Mouse (Mus musculus) CH12.LX (cell line): Measurements from ENCODE around the gene Ankrd60. TPM values are rescaled to one million over a fixed set of nuclear protein-coding genes. Genes with fewer than 3 reads are reported as not detected.

Experiments used
- DNase-seq: peaks from one replicate; pipeline ENCODE4 v3.0.0-alpha.2; 2013; ENCODE audit errors: extremely low read depth
- H3K27ac ChIP-seq: 2 replicates; pipeline ENCODE4 v1.5.1; 2012; ENCODE audit warnings: low read depth, mild to moderate bottlenecking, control low read depth, moderate library complexity; ENCODE audit not compliant: insufficient read depth
- H3K27me3 ChIP-seq: replicated peaks from 2 replicates; pipeline ENCODE3; 2012; ENCODE audit warnings: inconsistent platforms
- H3K36me3 ChIP-seq, 2 experiments: replicated peaks in 1 of 2; 2 replicates each; pipeline versions ENCODE3 to v1.6.1; 2012; ENCODE audit warnings: inconsistent platforms in 1 of 2, low read length in 1 of 2, mild to moderate bottlenecking in 1 of 2, mixed read lengths in 1 of 2, moderate library complexity in 1 of 2; ENCODE audit not compliant: control insufficient read depth in 1 of 2, insufficient read depth in 1 of 2
- H3K4me1 ChIP-seq, 2 experiments: 2 replicates each; pipeline ENCODE4 v1.6.1; 2012; ENCODE audit warnings: inconsistent platforms in 1 of 2, moderate library complexity in 1 of 2; ENCODE audit not compliant: insufficient read depth in 2 of 2, control insufficient read depth in 1 of 2
- H3K4me2 ChIP-seq: 2 replicates; pipeline ENCODE4 v1.6.1; 2012; ENCODE audit warnings: low read depth, mild to moderate bottlenecking, control low read depth; ENCODE audit not compliant: poor library complexity, insufficient read depth, severe bottlenecking
- H3K4me3 ChIP-seq, 3 experiments: fragments of 150-350 bp in 1 of 3; sonication (generic) in 1 of 3; replicated peaks in 1 of 3; 2 replicates each; pipeline versions ENCODE3 to v1.5.1; 2011 to 2012; ENCODE audit warnings: low read depth in 2 of 3, low read length in 2 of 3, mild to moderate bottlenecking in 2 of 3, moderate library complexity in 2 of 3, control low read depth in 1 of 3, improper control_type of control experiment in 1 of 3, inconsistent platforms in 1 of 3, mixed read lengths in 1 of 3; ENCODE audit not compliant: poor library complexity in 1 of 3
- H3K79me2 ChIP-seq: replicated peaks from 2 replicates; pipeline ENCODE4 v1.6.1; 2012; ENCODE audit warnings: mild to moderate bottlenecking, moderate library complexity; ENCODE audit not compliant: control insufficient read depth, poor library complexity, insufficient read depth, severe bottlenecking; ENCODE audit errors: extremely low read depth
- H3K9ac ChIP-seq: 2 replicates; pipeline ENCODE4 v1.6.1; 2012; ENCODE audit warnings: low read depth, mild to moderate bottlenecking, control low read depth, moderate library complexity; ENCODE audit not compliant: insufficient read depth
- H3K9me3 ChIP-seq: replicated peaks from 2 replicates; pipeline ENCODE3; 2012; ENCODE audit warnings: low read length, inconsistent platforms, mixed read lengths
- BHLHE40 ChIP-seq: IDR thresholded peaks from 2 replicates; pipeline ENCODE4 v1.6.1; 2011; ENCODE audit warnings: mild to moderate bottlenecking, low read depth, low read length, improper control_type of control experiment
- CTCF ChIP-seq, 2 experiments: IDR thresholded peaks in 1 of 2; conservative IDR thresholded peaks in 1 of 2; 2 replicates each; pipeline ENCODE4 v1.5.1; 2011 to 2012; ENCODE audit warnings: low read depth in 2 of 2, low read length in 2 of 2, improper control_type of control experiment in 1 of 2, inconsistent platforms in 1 of 2, mild to moderate bottlenecking in 1 of 2, moderate library complexity in 1 of 2
- E2F4 ChIP-seq: IDR thresholded peaks from 2 replicates; pipeline ENCODE4 v1.6.1; 2011; ENCODE audit warnings: low read depth, low read length, improper control_type of control experiment; ENCODE audit not compliant: insufficient replicate concordance
- GABPA ChIP-seq: IDR thresholded peaks from 2 replicates; pipeline ENCODE4 v1.6.1; 2012; ENCODE audit warnings: low read depth, low read length, improper control_type of control experiment, inconsistent platforms; ENCODE audit not compliant: insufficient replicate concordance
- JUN ChIP-seq: IDR thresholded peaks from 2 replicates; pipeline ENCODE4 v1.6.1; 2011; ENCODE audit warnings: low read depth, mild to moderate bottlenecking, low read length, improper control_type of control experiment, moderate library complexity; ENCODE audit not compliant: insufficient read depth
- MAZ ChIP-seq: IDR thresholded peaks from 2 replicates; pipeline ENCODE4 v1.6.1; 2012; ENCODE audit warnings: low read depth, mild to moderate bottlenecking, inconsistent platforms, low read length, improper control_type of control experiment, moderate library complexity
- MEF2A ChIP-seq: IDR thresholded peaks from 2 replicates; pipeline ENCODE4 v1.6.1; 2014; ENCODE audit warnings: low read depth, mild to moderate bottlenecking, inconsistent platforms, low read length, improper control_type of control experiment, borderline replicate concordance
- NELFE ChIP-seq: IDR thresholded peaks from 2 replicates; pipeline ENCODE4 v1.6.1; 2011; ENCODE audit warnings: low read depth, low read length, improper control_type of control experiment
- NRF1 ChIP-seq: IDR thresholded peaks from 2 replicates; pipeline ENCODE4 v1.6.1; 2014; ENCODE audit warnings: low read depth, mild to moderate bottlenecking, inconsistent platforms, low read length, improper control_type of control experiment, moderate library complexity
- RAD21 ChIP-seq: IDR thresholded peaks from 2 replicates; pipeline ENCODE4 v1.6.1; 2011; ENCODE audit warnings: low read depth, mild to moderate bottlenecking, low read length, improper control_type of control experiment, moderate library complexity
- RCOR1 ChIP-seq: conservative IDR thresholded peaks from 2 replicates; pipeline ENCODE4 v1.6.1; 2012; ENCODE audit warnings: low read depth, mild to moderate bottlenecking, inconsistent platforms, low read length, improper control_type of control experiment
- SIN3A ChIP-seq: IDR thresholded peaks from 2 replicates; pipeline ENCODE4 v1.6.1; 2012; ENCODE audit warnings: low read length, improper control_type of control experiment, inconsistent platforms
- SMC3 ChIP-seq: IDR thresholded peaks from 2 replicates; pipeline ENCODE4 v1.6.1; 2011; ENCODE audit warnings: low read depth, low read length, improper control_type of control experiment
- TCF12 ChIP-seq: IDR thresholded peaks from 2 replicates; pipeline ENCODE4 v1.6.1; 2014; ENCODE audit warnings: low read depth, mild to moderate bottlenecking, inconsistent platforms, low read length, improper control_type of control experiment
- UBTF ChIP-seq: IDR thresholded peaks from 2 replicates; pipeline ENCODE4 v1.6.1; 2012; ENCODE audit warnings: low read depth, mild to moderate bottlenecking, inconsistent platforms, low read length, improper control_type of control experiment, moderate library complexity
- USF1 ChIP-seq: IDR thresholded peaks from 2 replicates; pipeline ENCODE4 v1.6.1; 2014; ENCODE audit warnings: low read depth, mild to moderate bottlenecking, inconsistent platforms, low read length, improper control_type of control experiment
- USF2 ChIP-seq: conservative IDR thresholded peaks from 2 replicates; pipeline ENCODE4 v1.6.1; 2011; ENCODE audit warnings: low read depth, low read length, improper control_type of control experiment
- ZC3H11A ChIP-seq: IDR thresholded peaks from 2 replicates; pipeline ENCODE4 v1.6.1; 2012; ENCODE audit warnings: low read depth, mild to moderate bottlenecking, inconsistent platforms, low read length, improper control_type of control experiment
- dilution Hi-C: fragments of 300-500 bp; cut with MboI; formaldehyde crosslinking; loops from 2 replicates; pipeline ENCODE4 v1.14.3; 2020; ENCODE audit warnings: low sequenced_read_pairs; ENCODE audit not compliant: extremely low pct_unique_long_range_greater_than_20kb, extremely low pct_ligation_motif_present
- in situ Hi-C: fragments of 300-500 bp; cut with MboI; formaldehyde crosslinking; loops from 3 replicates; pipeline ENCODE4 v1.14.3; 2019; ENCODE audit warnings: low sequenced_read_pairs, low pct_ligation_motif_present, low pct_unique_long_range_greater_than_20kb, mixed read lengths
- polyA plus RNA-seq: library from polyadenylated mRNA; unstranded; fragments of >175 nt; gene quantifications from 2 replicates; pipeline ENCODE4 v1.2.1, GENCODE M21; 2012; ENCODE audit warnings: low read depth; ENCODE audit not compliant: insufficient read length
- total RNA-seq, 2 experiments: library from RNA; depleted of rRNA; stranded (reverse); fragments of 300-350 nt in 1 of 2; fragments of >200 nt in 1 of 2; gene quantifications; 2 replicates each; pipeline ENCODE4 v1.2.3; 2012 to 2014

The Ankrd60 gene
- total and polyA plus RNA-seq, 3 experiments = not detected

DNA sequence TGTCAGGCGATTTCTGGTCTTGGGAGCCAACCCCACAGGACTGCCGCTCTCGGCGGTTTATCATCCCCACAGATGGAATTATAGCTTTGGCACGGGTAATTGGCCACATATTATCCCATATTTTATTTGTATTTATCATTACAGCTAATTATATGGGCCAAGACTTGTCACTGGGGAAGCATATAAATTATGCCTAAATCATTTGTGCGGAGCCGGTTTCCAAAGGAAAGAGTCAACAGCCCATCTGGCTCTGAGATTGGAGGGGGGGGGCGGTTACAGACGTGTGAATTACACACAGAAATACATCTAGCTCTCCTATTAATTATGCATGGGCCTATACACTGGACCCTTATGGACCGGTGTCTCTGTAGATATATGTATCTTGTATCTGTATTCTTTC, 28.9 kb downstream of the Ankrd60 start:
- Histone ChIP-seq H3K27ac (no peak overlapping the region), H3K9ac (no peak overlapping the region), H3K4me2 (no peak overlapping the region), H3K27me3 (peaks cover 86% of the 10 kb centered on the region), H3K4me1 (no peaks in the 10 kb centered on the region), H3K4me3 (no peak overlapping the region), H3K79me2 (no peaks in the 10 kb centered on the region)
- in situ Hi-C loops = loop anchor here (5.0 kb wide), 1 partner anchor 322 kb away; no protein-coding TSS in a partner anchor
- no peak for DNase-seq
- dilution Hi-C loops = no loop called here
- TF ChIP-seq JUN = no peak
- no peak for TF ChIP-seq BHLHE40
- no peak for TF ChIP-seq ZC3H11A
- TF ChIP-seq USF1 = no peak
- no peak for TF ChIP-seq E2F4
- TF ChIP-seq, all 38 proteins: peak for 0
- H3K36me3 ChIP-seq = no peaks in the 10 kb centered on the region
- no peaks in the 10 kb centered on the region for H3K9me3 ChIP-seq

DNA sequence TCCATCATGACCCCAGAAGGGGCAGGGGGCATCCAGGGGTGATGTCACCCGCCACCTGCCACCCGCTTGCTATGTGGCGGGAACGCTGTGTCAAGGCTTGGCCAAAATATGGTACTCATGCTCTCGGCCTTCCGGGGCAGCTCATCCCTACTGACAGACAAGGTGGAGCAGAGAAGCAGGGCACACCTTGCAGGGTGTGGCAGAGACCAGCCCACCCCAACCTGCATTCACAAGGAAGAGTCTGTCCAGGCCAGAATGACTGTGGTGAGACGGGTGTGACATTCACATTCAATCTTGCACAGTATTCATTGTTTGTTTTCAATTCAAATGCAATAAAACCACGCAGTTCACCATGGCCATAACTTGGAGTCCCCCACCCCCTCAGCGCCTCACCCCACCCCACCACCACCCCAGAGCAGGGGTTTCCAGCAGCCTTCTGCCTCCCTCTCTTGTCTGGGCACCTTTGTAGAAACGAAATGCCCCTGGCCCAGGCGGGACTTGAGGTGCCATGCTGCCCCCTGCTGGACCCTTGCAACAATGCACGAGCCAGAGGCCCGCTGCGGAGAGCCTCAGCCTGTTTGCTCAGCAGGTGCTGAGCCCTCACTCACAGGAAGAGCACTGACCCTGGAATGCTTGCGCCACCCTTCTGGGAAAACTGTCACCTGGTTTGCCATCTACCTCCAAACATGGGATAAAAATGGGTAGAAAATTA, 32.0 kb downstream of the Ankrd60 start:
- H3K4me1 ChIP-seq = no peaks in the 10 kb centered on the region
- dilution Hi-C loops = no loop called here
- no peaks in the 10 kb centered on the region for H3K79me2 ChIP-seq
- H3K9me3 ChIP-seq = no peaks in the 10 kb centered on the region
- no peak overlapping the region for H3K4me3 ChIP-seq
- in situ Hi-C loops = loop anchor here (5.0 kb wide), 1 partner anchor 319 kb away; no protein-coding TSS in a partner anchor
- H3K36me3 ChIP-seq = no peaks in the 10 kb centered on the region
- no peak overlapping the region for H3K4me2 ChIP-seq
- no peak overlapping the region for H3K27ac ChIP-seq
- no peak overlapping the region for H3K9ac ChIP-seq
- DNase-seq = peak; percentile 66
- TF ChIP-seq TCF12 = 0 out of 2 replicates have a peak, but pooled peaks have one; percentile 41
- no peak for TF ChIP-seq MAZ
- TF ChIP-seq BHLHE40 = 0 out of 2 replicates have a peak, but pooled peaks have one; percentile 25
- no peak for TF ChIP-seq USF2
- TF ChIP-seq UBTF = no peak
- TF ChIP-seq NELFE = peak; percentile 36; the same call in 1 of the 2 replicates
- peak; percentile 97 for TF ChIP-seq SMC3
- no peak for TF ChIP-seq GABPA
- TF ChIP-seq RCOR1 = no peak
- TF ChIP-seq MEF2A = peak; percentile 28; the same call in 1 of the 2 replicates
- no peak for TF ChIP-seq SIN3A
- peak; percentile 88 for TF ChIP-seq RAD21
- TF ChIP-seq CTCF (conservative IDR thresholded peaks at IDR 0.05 in 1 of 2, IDR thresholded peaks at IDR 0.05 in 1 of 2; ENCODE audit: low read depth in 2 of 2, low read length in 2 of 2) = peak; percentile 41 to 92; a peak in 3 of 4 replicates
- TF ChIP-seq ZC3H11A = peak; percentile 91
- no peak for TF ChIP-seq NRF1
- H3K27me3 ChIP-seq = peaks cover 79% of the 10 kb centered on the region
